12 mouse cellular contexts compared by ENCODE assay signal in genomic region chr1:59070867-59071266, GRCm38 (mm10). TPM values are rescaled to one million over a fixed set of nuclear protein-coding genes. Genes with fewer than 3 reads are reported as not detected.
DNase-seq lines count a peak whose midpoint lies in the region; ATAC-seq and TF ChIP-seq lines count a peak whose summit lies in the region.
"Had no signal": no experiment of that assay in that cellular context is flagged by ENCODE, and none has a peak within 500 bp of the region (broad histone marks: within the 10 kb centered on the region; RNA-seq: fewer than 3 reads in every experiment).

No protein-coding gene starts in this region.

- DNase-seq in liver, adult 2 months (ENCODE audit: extremely low read depth, low read depth, low spot score): peak; percentile 37
- no peak for DNase-seq in liver, embryonic 11.5 days (ENCODE audit: low spot score)
- peak; percentile 57 for DNase-seq in R1 (ENCODE audit: low read depth, low spot score)
- peak; percentile 30 to 62 for DNase-seq in kidney, postnatal 25 days
- peak; percentile 61 for DNase-seq in thymus, postnatal 14 days
- DNase-seq in urinary bladder, adult 2 months (ENCODE audit: low spot score): no peak
- DNase-seq in adrenal gland, adult (ENCODE audit: inconsistent age in 2 of 2, low spot score in 1 of 2): no peak
- DNase-seq in frontal cortex, postnatal 10 days (ENCODE audit: low spot score in 2 of 2): no peak
- DNase-seq: cerebellum, adult 9-11 months; heart, postnatal 4 days had no signal

- no peak overlapping the region for H3K4me3 ChIP-seq in liver, adult 2 months (ENCODE audit: insufficient read depth, low read depth, low read length)
- no peak overlapping the region for H3K4me3 ChIP-seq in liver, embryonic 11.5 days (ENCODE audit: low read depth, low read length)

- H3K9ac ChIP-seq in liver, adult 2 months (ENCODE audit: low read depth, low read length): no peak overlapping the region
- no peak overlapping the region for H3K9ac ChIP-seq in liver, embryonic 11.5 days (ENCODE audit: low read depth, low read length)

- H3K9me3 ChIP-seq in liver, embryonic 11.5 days (ENCODE audit: control insufficient read depth, low read length): no peaks in the 10 kb centered on the region

- no peaks in the 10 kb centered on the region for H3K36me3 ChIP-seq in liver, adult 2 months (ENCODE audit: control insufficient read depth, insufficient read depth, low read length)
- H3K36me3 ChIP-seq in liver, embryonic 11.5 days (ENCODE audit: control insufficient read depth, insufficient read depth, low read length): no peaks in the 10 kb centered on the region

- no peaks in the 10 kb centered on the region for H3K27me3 ChIP-seq in liver, adult 2 months (ENCODE audit: control insufficient read depth, insufficient read depth, low read length)
- H3K27me3 ChIP-seq in liver, embryonic 11.5 days (replicated peaks; ENCODE audit: control insufficient read depth, insufficient read depth, low read length): no peaks in the 10 kb centered on the region

- 16% methylated on average over 3 of the region's 3 CpGs for WGBS in liver, adult 2 months
- WGBS in liver, embryonic 11.5 days: 30% methylated on average over 3 of the region's 3 CpGs

- no peak overlapping the region for H3K27ac ChIP-seq in liver, adult 2 months (replicated peaks; ENCODE audit: insufficient read depth, low read depth, low read length)
- no peak overlapping the region for H3K27ac ChIP-seq in liver, embryonic 11.5 days (ENCODE audit: low read depth, low read length)

- peak; percentile 55 for TF ChIP-seq CTCF in liver, adult 2 months (IDR thresholded peaks at IDR 0.05; ENCODE audit: low read depth, low read length)

- TF ChIP-seq POLR2A in liver, adult 2 months (IDR thresholded peaks at IDR 0.05; ENCODE audit: extremely low read depth, insufficient read depth, low read length): no peak

- no peak for ATAC-seq in liver, embryonic 11.5 days (replicated peaks; ENCODE audit: low FRiP score)

- no peaks in the 10 kb centered on the region for H3K4me1 ChIP-seq in liver, adult 2 months (ENCODE audit: control insufficient read depth, insufficient read depth, low read length)
- no peaks in the 10 kb centered on the region for H3K4me1 ChIP-seq in liver, embryonic 11.5 days (replicated peaks; ENCODE audit: control insufficient read depth, insufficient read depth, low read length)

- H3K4me2 ChIP-seq in liver, embryonic 11.5 days: no peak overlapping the region

- H3K79me2 ChIP-seq in liver, adult 2 months (ENCODE audit: control insufficient read depth, insufficient read depth, low read length): no peaks in the 10 kb centered on the region

RNA-seq across cellular contexts. Expression of gene C2cd6, which starts 23.8 kb away (rescaled TPM):
- under 0.01 TPM in 1 of 2 replicates, not detected in the other for total RNA-seq in liver, adult 2 months (2014; rRNA removed)
- polyA plus RNA-seq in liver, adult 2 months (2012; rRNA removed): not detected in 2 replicates
- polyA plus RNA-seq in liver, embryonic 11.5 days (2014; fragmentation: Nextera tagmentation; extraction: Ambion mirVana): not detected in 2 replicates
- polyA plus RNA-seq in urinary bladder, adult 2 months (2012; rRNA removed): not detected in 2 replicates
- total RNA-seq: heart, postnatal 4 days had no signal
- polyA plus RNA-seq: limb, embryonic 14.5 days; neural tube, embryonic 11.5 days had no signal

RNA-seq across cellular contexts. Expression of gene Tmem237, which starts 49.3 kb away (rescaled TPM):
- 4.5 and 5.2 TPM in 2 replicates for total RNA-seq in liver, adult 2 months (2014; rRNA removed)
- 1.1 and 1.8 TPM in 2 replicates for polyA plus RNA-seq in liver, adult 2 months (2012; rRNA removed)
- 20.5 and 24.1 TPM in 2 replicates for polyA plus RNA-seq in liver, embryonic 11.5 days (2014; fragmentation: Nextera tagmentation; extraction: Ambion mirVana)
- polyA plus RNA-seq in urinary bladder, adult 2 months (2012; rRNA removed): 18.2 and 24.5 TPM in 2 replicates

Comparison
In these comparisons a context has a peak if more than half of its experiments do, and no peak if none do; other contexts are left out.
1. DNase-seq: peak in liver, adult 2 months (single experiment), R1 (single experiment), kidney, postnatal 25 days (2 of 2) and thymus, postnatal 14 days (single experiment); none in liver, embryonic 11.5 days (single experiment), urinary bladder, adult 2 months (single experiment), adrenal gland, adult (0 of 2) and frontal cortex, postnatal 10 days (0 of 2).